Mouse (Mus musculus): ENCODE results near the gene Myo18a. TPM values are rescaled to one million over a fixed set of nuclear protein-coding genes. Genes with fewer than 3 reads are reported as not detected.
A peak's percentile ranks its signal among the peaks of the same experiment; 100 is the strongest.
"Not testable (repeated sequence)": the region's sequence is repeated elsewhere in the genome, so short reads cannot be mapped to it uniquely, and the experiment has no call there.

The Myo18a gene
- polyA plus RNA-seq, 1 experiment from 2014 or later, result 25.4 TPM

- H3K36me3 ChIP-seq (ENCODE audit: control insufficient read depth, insufficient read depth), result no peaks in the 10 kb centered on the region
- TF ChIP-seq CTCF (IDR thresholded peaks at IDR 0.05; ENCODE audit: low read depth), result no peak
- no peak overlapping the region for H3K27ac ChIP-seq (ENCODE audit: low read depth, low read length)
- no peaks in the 10 kb centered on the region for H3K27me3 ChIP-seq (replicated peaks; ENCODE audit: control insufficient read depth, insufficient read depth, low read length)
- no peaks in the 10 kb centered on the region for H3K4me1 ChIP-seq (replicated peaks; ENCODE audit: control insufficient read depth, insufficient read depth, low read length)
- H3K4me3 ChIP-seq (ENCODE audit: low read depth, low read length), result no peak overlapping the region
- ATAC-seq, result no peak
- H3K9ac ChIP-seq (ENCODE audit: low read depth, low read length), result no peak overlapping the region
- H3K4me2 ChIP-seq (replicated peaks; ENCODE audit: low read depth), result no peak overlapping the region
- 65% methylated on average over 2 of the region's 2 CpGs for whole genome bisulfite sequencing
- H3K9me3 ChIP-seq (ENCODE audit: control insufficient read depth), result no peaks in the 10 kb centered on the region
Observed at GRCm38 (mm10) chr11:77728587-77728986, 34.5 kb upstream of the Myo18a start.

- Histone ChIP-seq H3K27ac (ENCODE audit: low read depth, low read length) (no peak overlapping the region), H3K36me3 (ENCODE audit: control insufficient read depth, insufficient read depth) (no peaks in the 10 kb centered on the region), H3K4me3 (ENCODE audit: low read depth, low read length) (no peak overlapping the region), H3K9ac (ENCODE audit: low read depth, low read length) (no peak overlapping the region), H3K9me3 (ENCODE audit: control insufficient read depth) (no peaks in the 10 kb centered on the region), H3K27me3 (replicated peaks; ENCODE audit: control insufficient read depth, insufficient read depth, low read length) (no peaks in the 10 kb centered on the region), H3K4me2 (replicated peaks; ENCODE audit: low read depth) (no peak overlapping the region), H3K4me1 (replicated peaks; ENCODE audit: control insufficient read depth, insufficient read depth, low read length) (no peaks in the 10 kb centered on the region)
- WGBS, result under 1% methylated on average over 6 of the region's 6 CpGs
- peak; percentile 96 for TF ChIP-seq CTCF (IDR thresholded peaks at IDR 0.05; ENCODE audit: low read depth)
- no peak for ATAC-seq
Observed at GRCm38 (mm10) chr11:77737289-77737688, 25.8 kb upstream of the Myo18a start.

- 47% methylated on average over 7 of the region's 7 CpGs for WGBS
- Histone ChIP-seq H3K9me3 (ENCODE audit: control insufficient read depth) (no peaks in the 10 kb centered on the region), H3K27ac (ENCODE audit: low read depth, low read length) (no peak overlapping the region), H3K4me2 (replicated peaks; ENCODE audit: low read depth) (no peak overlapping the region), H3K36me3 (ENCODE audit: control insufficient read depth, insufficient read depth) (no peaks in the 10 kb centered on the region), H3K27me3 (replicated peaks; ENCODE audit: control insufficient read depth, insufficient read depth, low read length) (no peaks in the 10 kb centered on the region), H3K9ac (ENCODE audit: low read depth, low read length) (no peak overlapping the region), H3K4me3 (ENCODE audit: low read depth, low read length) (no peak overlapping the region), H3K4me1 (replicated peaks; ENCODE audit: control insufficient read depth, insufficient read depth, low read length) (no peaks in the 10 kb centered on the region)
- TF ChIP-seq CTCF (IDR thresholded peaks at IDR 0.05; ENCODE audit: low read depth), result no peak
- no peak for ATAC-seq
Observed at GRCm38 (mm10) chr11:77738555-77738954, 24.5 kb upstream of the Myo18a start.

GRCm38 (mm10) chr11:77743966-77744365 lies 19.1 kb upstream of the Myo18a start:
- Histone ChIP-seq H3K27ac (ENCODE audit: low read depth, low read length) (no peak overlapping the region), H3K4me1 (replicated peaks; ENCODE audit: control insufficient read depth, insufficient read depth, low read length) (no peaks in the 10 kb centered on the region), H3K4me3 (ENCODE audit: low read depth, low read length) (no peak overlapping the region), H3K9me3 (ENCODE audit: control insufficient read depth) (no peaks in the 10 kb centered on the region), H3K9ac (ENCODE audit: low read depth, low read length) (no peak overlapping the region), H3K4me2 (replicated peaks; ENCODE audit: low read depth) (no peak overlapping the region), H3K27me3 (replicated peaks; ENCODE audit: control insufficient read depth, insufficient read depth, low read length) (no peaks in the 10 kb centered on the region), H3K36me3 (ENCODE audit: control insufficient read depth, insufficient read depth) (no peaks in the 10 kb centered on the region)
- 28% methylated on average over 6 of the region's 6 CpGs for WGBS
- ATAC-seq, result no peak
- peak; percentile 74 for TF ChIP-seq CTCF (IDR thresholded peaks at IDR 0.05; ENCODE audit: low read depth)

GRCm38 (mm10) chr11:77746652-77747051 lies 16.4 kb upstream of the Myo18a start:
- no peak for TF ChIP-seq CTCF (IDR thresholded peaks at IDR 0.05; ENCODE audit: low read depth)
- no peaks in the 10 kb centered on the region for H3K4me1 ChIP-seq (replicated peaks; ENCODE audit: control insufficient read depth, insufficient read depth, low read length)
- WGBS, result 80% methylated on average over 4 of the region's 4 CpGs
- no peak for ATAC-seq
- no peak overlapping the region for H3K9ac ChIP-seq (ENCODE audit: low read depth, low read length)
- no peak overlapping the region for H3K4me2 ChIP-seq (replicated peaks; ENCODE audit: low read depth)
- no peaks in the 10 kb centered on the region for H3K27me3 ChIP-seq (replicated peaks; ENCODE audit: control insufficient read depth, insufficient read depth, low read length)
- no peak overlapping the region for H3K27ac ChIP-seq (ENCODE audit: low read depth, low read length)
- H3K9me3 ChIP-seq (ENCODE audit: control insufficient read depth), result no peaks in the 10 kb centered on the region
- H3K4me3 ChIP-seq (ENCODE audit: low read depth, low read length), result no peak overlapping the region
- no peaks in the 10 kb centered on the region for H3K36me3 ChIP-seq (ENCODE audit: control insufficient read depth, insufficient read depth)

GRCm38 (mm10) chr11:77747103-77747502 lies 15.9 kb upstream of the Myo18a start:
- 93% methylated on average over 13 of the region's 15 CpGs for WGBS
- not testable (repeated sequence) for H3K4me2 ChIP-seq (replicated peaks; ENCODE audit: low read depth); H3K4me1 ChIP-seq (replicated peaks; ENCODE audit: control insufficient read depth, insufficient read depth, low read length); H3K27ac ChIP-seq (ENCODE audit: low read depth, low read length); H3K36me3 ChIP-seq (ENCODE audit: control insufficient read depth, insufficient read depth); H3K4me3 ChIP-seq (ENCODE audit: low read depth, low read length); H3K27me3 ChIP-seq (replicated peaks; ENCODE audit: control insufficient read depth, insufficient read depth, low read length); ATAC-seq; H3K9ac ChIP-seq (ENCODE audit: low read depth, low read length); H3K9me3 ChIP-seq (ENCODE audit: control insufficient read depth)

- H3K27ac ChIP-seq (ENCODE audit: low read depth, low read length), result no peak overlapping the region
- WGBS, result 80% methylated on average over 5 of the region's 5 CpGs
- no peaks in the 10 kb centered on the region for H3K27me3 ChIP-seq (replicated peaks; ENCODE audit: control insufficient read depth, insufficient read depth, low read length)
- ATAC-seq, result no peak
- H3K4me2 ChIP-seq (replicated peaks; ENCODE audit: low read depth), result no peak overlapping the region
- H3K4me1 ChIP-seq (replicated peaks; ENCODE audit: control insufficient read depth, insufficient read depth, low read length), result no peaks in the 10 kb centered on the region
- TF ChIP-seq CTCF (IDR thresholded peaks at IDR 0.05; ENCODE audit: low read depth), result no peak
- no peaks in the 10 kb centered on the region for H3K9me3 ChIP-seq (ENCODE audit: control insufficient read depth)
- H3K36me3 ChIP-seq (ENCODE audit: control insufficient read depth, insufficient read depth), result no peaks in the 10 kb centered on the region
- H3K9ac ChIP-seq (ENCODE audit: low read depth, low read length), result no peak overlapping the region
- no peak overlapping the region for H3K4me3 ChIP-seq (ENCODE audit: low read depth, low read length)
Observed at GRCm38 (mm10) chr11:77748996-77749395, 14.1 kb upstream of the Myo18a start.
